In genomic region chr1:128860094-128860493, GRCm38 (mm10) we compare ENCODE assay signal across 23 mouse cellular contexts.
DNase-seq lines count a peak whose midpoint lies in the region; ATAC-seq and TF ChIP-seq lines count a peak whose summit lies in the region.
"Had no signal": no experiment of that assay in that cellular context is flagged by ENCODE, and none has a peak within 500 bp of the region (broad histone marks: within the 10 kb centered on the region; RNA-seq: fewer than 3 reads in every experiment).

No protein-coding gene starts in this region.

- H3K36me3 ChIP-seq in forebrain, embryonic 11.5 days (ENCODE audit: control insufficient read depth, insufficient read depth, low read length), result no peaks in the 10 kb centered on the region
- H3K36me3 ChIP-seq in forebrain, postnatal 0 days (ENCODE audit: insufficient read depth), result no peaks in the 10 kb centered on the region
- H3K36me3 ChIP-seq in neural tube, embryonic 14.5 days (ENCODE audit: control insufficient read depth, insufficient read depth, low read length), result no peaks in the 10 kb centered on the region
- H3K36me3 ChIP-seq in forebrain, embryonic 12.5 days (replicated peaks), result no peaks in the 10 kb centered on the region
- H3K36me3 ChIP-seq: embryonic facial prominence, embryonic 12.5 days; hindbrain, embryonic 13.5 days had no signal

- no peaks in the 10 kb centered on the region for H3K9me3 ChIP-seq in forebrain, embryonic 11.5 days (ENCODE audit: control insufficient read depth, low read length)
- H3K9me3 ChIP-seq in forebrain, postnatal 0 days (ENCODE audit: low read length), result no peaks in the 10 kb centered on the region
- H3K9me3 ChIP-seq in neural tube, embryonic 14.5 days (ENCODE audit: control insufficient read depth, low read length), result no peaks in the 10 kb centered on the region
- H3K9me3 ChIP-seq in forebrain, embryonic 12.5 days, result no peaks in the 10 kb centered on the region
- H3K9me3 ChIP-seq: embryonic facial prominence, embryonic 12.5 days; hindbrain, embryonic 13.5 days had no signal

- peak overlapping the region; percentile 48 for H3K27ac ChIP-seq in forebrain, embryonic 11.5 days (ENCODE audit: low read depth, low read length)
- H3K27ac ChIP-seq in forebrain, postnatal 0 days (ENCODE audit: low read depth, low read length), result no peak overlapping the region
- H3K27ac ChIP-seq in neural tube, embryonic 14.5 days (ENCODE audit: low read depth, low read length), result no peak overlapping the region
- H3K27ac ChIP-seq in forebrain, embryonic 12.5 days, result peak overlapping the region; percentile 47
- H3K27ac ChIP-seq: embryonic facial prominence, embryonic 12.5 days; heart, adult 2 months; hindbrain, embryonic 13.5 days had no signal

- peak; percentile 85 for ATAC-seq in forebrain, embryonic 11.5 days (replicated peaks; ENCODE audit: low FRiP score)
- no peak for ATAC-seq in forebrain, postnatal 0 days
- peak; percentile 21; the same call in 1 of the 2 replicates for ATAC-seq in neural tube, embryonic 14.5 days (ENCODE audit: low read depth)
- peak; percentile 67 for ATAC-seq in forebrain, embryonic 12.5 days (ENCODE audit: low FRiP score)

- H3K9ac ChIP-seq in forebrain, embryonic 11.5 days (ENCODE audit: low read length), result no peak overlapping the region
- H3K9ac ChIP-seq in forebrain, postnatal 0 days, result no peak overlapping the region
- H3K9ac ChIP-seq in neural tube, embryonic 14.5 days (replicated peaks; ENCODE audit: low read depth, low read length), result no peak overlapping the region
- H3K9ac ChIP-seq in forebrain, embryonic 12.5 days, result no peak overlapping the region
- H3K9ac ChIP-seq: embryonic facial prominence, embryonic 12.5 days; hindbrain, embryonic 13.5 days had no signal

- no peak overlapping the region for H3K4me3 ChIP-seq in forebrain, embryonic 11.5 days (ENCODE audit: low read depth, low read length)
- H3K4me3 ChIP-seq in forebrain, postnatal 0 days (ENCODE audit: low read depth, low read length), result no peak overlapping the region
- no peak overlapping the region for H3K4me3 ChIP-seq in neural tube, embryonic 14.5 days (ENCODE audit: low read depth, low read length)
- no peak overlapping the region for H3K4me3 ChIP-seq in forebrain, embryonic 12.5 days (replicated peaks)
- H3K4me3 ChIP-seq: embryonic facial prominence, embryonic 12.5 days; heart, adult 2 months; hindbrain, embryonic 13.5 days had no signal

- peaks cover 8% of the 10 kb centered on the region for H3K4me1 ChIP-seq in forebrain, embryonic 11.5 days (replicated peaks; ENCODE audit: control insufficient read depth, insufficient read depth, low read length)
- H3K4me1 ChIP-seq in forebrain, postnatal 0 days (ENCODE audit: insufficient read depth), result no peaks in the 10 kb centered on the region
- no peaks in the 10 kb centered on the region for H3K4me1 ChIP-seq in neural tube, embryonic 14.5 days (ENCODE audit: control insufficient read depth, insufficient read depth, low read length)
- peaks cover 17% of the 10 kb centered on the region for H3K4me1 ChIP-seq in forebrain, embryonic 12.5 days
- H3K4me1 ChIP-seq: embryonic facial prominence, embryonic 12.5 days had no signal

- DNase-seq in forebrain, embryonic 11.5 days (ENCODE audit: low spot score), result no peak
- DNase-seq in forebrain, postnatal 0 days, result no peak
- DNase-seq in neural tube, embryonic 10.5 days (ENCODE audit: extremely low spot score, low spot score), result no peak
- DNase-seq in retina, postnatal 1 day, result peak; percentile 83
- DNase-seq in embryo, embryonic 9.5 days (ENCODE audit: extremely low spot score), result no peak
- no peak for DNase-seq in layer of hippocampus, postnatal 10 days (ENCODE audit: low spot score in 2 of 2)
- DNase-seq: adrenal gland, postnatal 25 days; cerebellum, adult 11-12 months; cerebellum, postnatal 36 days; gastrocnemius, postnatal 25 days; heart, adult 2 months; kidney, adult 8-10 months; kidney, postnatal 25 days; layer of hippocampus, adult 9-11 months; lung, adult 18-20 months; lung, postnatal 14 days; right cerebral cortex, adult 18-20 months; thymus, postnatal 14 days had no signal

- TF ChIP-seq CTCF in forebrain, postnatal 0 days (IDR thresholded peaks at IDR 0.05; ENCODE audit: low read depth), result no peak

- peak overlapping the region; percentile 12; the same call in 1 of the 2 replicates for H3K4me2 ChIP-seq in forebrain, embryonic 11.5 days (ENCODE audit: low read depth, low read length, severe bottlenecking)
- H3K4me2 ChIP-seq in forebrain, postnatal 0 days (ENCODE audit: low read depth), result no peak overlapping the region
- no peak overlapping the region for H3K4me2 ChIP-seq in neural tube, embryonic 14.5 days (ENCODE audit: low read depth, low read length)
- H3K4me2 ChIP-seq in forebrain, embryonic 12.5 days, result peak overlapping the region; percentile 35
- H3K4me2 ChIP-seq: embryonic facial prominence, embryonic 12.5 days; hindbrain, embryonic 13.5 days; liver, embryonic 11.5 days had no signal

- 5% methylated on average over 7 of the region's 7 CpGs for WGBS in forebrain, embryonic 11.5 days
- WGBS in forebrain, postnatal 0 days, result 3% methylated on average over 7 of the region's 7 CpGs
- WGBS in neural tube, embryonic 14.5 days, result 11% methylated on average over 7 of the region's 7 CpGs
- 5% methylated on average over 7 of the region's 7 CpGs for WGBS in forebrain, embryonic 12.5 days

- H3K27me3 ChIP-seq in forebrain, embryonic 11.5 days (ENCODE audit: control insufficient read depth, insufficient read depth, low read length), result no peaks in the 10 kb centered on the region
- no peaks in the 10 kb centered on the region for H3K27me3 ChIP-seq in forebrain, postnatal 0 days (ENCODE audit: insufficient read depth, low read length)
- H3K27me3 ChIP-seq in neural tube, embryonic 14.5 days (ENCODE audit: control insufficient read depth, insufficient read depth, low read length), result no peaks in the 10 kb centered on the region
- H3K27me3 ChIP-seq in forebrain, embryonic 12.5 days, result no peaks in the 10 kb centered on the region
- H3K27me3 ChIP-seq: embryonic facial prominence, embryonic 12.5 days had no signal

Comparison
In these comparisons a context has a peak if more than half of its experiments do, and no peak if none do; other contexts are left out.
1. H3K27ac ChIP-seq: peak in forebrain, embryonic 11.5 days (single experiment) and forebrain, embryonic 12.5 days (single experiment); none in forebrain, postnatal 0 days (single experiment) and neural tube, embryonic 14.5 days (single experiment).
2. H3K4me2 ChIP-seq: peak in forebrain, embryonic 11.5 days (single experiment) and forebrain, embryonic 12.5 days (single experiment); none in forebrain, postnatal 0 days (single experiment) and neural tube, embryonic 14.5 days (single experiment).